Mouse (Mus musculus): ENCODE measurements around the gene Bdkrb2.

DNA sequence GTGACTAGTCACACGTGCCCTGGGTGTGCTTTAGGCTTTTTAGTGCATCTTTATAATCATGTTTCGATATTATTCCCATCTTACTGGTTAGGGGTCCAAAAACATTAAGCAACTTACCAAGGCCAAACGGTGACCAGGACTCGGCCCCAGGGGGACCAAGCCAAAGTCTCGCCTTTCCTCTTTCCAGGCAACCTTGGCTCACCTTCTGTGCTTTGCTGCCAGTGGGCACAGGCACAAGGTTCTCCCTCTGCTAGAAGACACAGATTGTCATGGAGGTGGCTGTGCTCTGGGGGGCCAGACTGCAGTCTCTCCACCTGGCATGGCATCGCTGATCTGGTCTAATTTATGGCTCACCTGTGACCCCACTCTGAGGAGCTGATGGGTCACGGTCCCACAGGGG is 27.8 kb downstream of the Bdkrb2 start:
- no peak for TF ChIP-seq CTCF (IDR thresholded peaks at IDR 0.05; ENCODE audit: low read depth)
- TF ChIP-seq EP300 (IDR thresholded peaks at IDR 0.05; ENCODE audit: low read depth): no peak

All from liver, postnatal 0 days (tissue).